Mouse (Mus musculus) layer of hippocampus, adult 8-10 months (tissue): ENCODE measurements around the gene Pdcd1lg2. TPM values are rescaled to one million over a fixed set of nuclear protein-coding genes. Genes with fewer than 3 reads are reported as not detected.

Experiments used
- total RNA-seq, 4 experiments: library from RNA; stranded (reverse); gene quantifications; 2 replicates each; pipeline ENCODE4 v1.2.4; 2022

Pdcd1lg2 gene
- total RNA-seq, 4 experiments from 2014 or later, result 0.27 to 0.37 TPM; not detected in 2

Other genes with a start within 250 kb of the Pdcd1lg2 start
- 10 to 100 TPM; 30.1 to 33.5 (median 31.4) TPM for gene Jak2, start 159.1 kb upstream of the Pdcd1lg2 start, total RNA-seq
- gene Insl6, start 85.6 kb upstream of the Pdcd1lg2 start, total RNA-seq, result 1 to 10 TPM in 1 of 4 experiments, under 1 TPM in 2, not detected in 1; 0.94 to 1.3 (median 0.97) TPM
- gene Rln1, start 76.2 kb upstream of the Pdcd1lg2 start, total RNA-seq, result 1 to 10 TPM; 1.3 to 2.4 (median 1.8) TPM
- 10 to 100 TPM; 33.5 to 36.8 (median 34.8) TPM for gene Plgrkt, start 43.5 kb upstream of the Pdcd1lg2 start, total RNA-seq
- 1 to 10 TPM; 1.1 to 4.6 (median 3.2) TPM for gene Cd274, start 43.5 kb upstream of the Pdcd1lg2 start, total RNA-seq
- gene Ric1, start 111.4 kb downstream of the Pdcd1lg2 start, total RNA-seq, result 10 to 100 TPM; 35.9 to 48.6 (median 44.7) TPM
- gene Ermp1, start 237.5 kb downstream of the Pdcd1lg2 start, total RNA-seq, result 10 to 100 TPM; 50.4 to 55.2 (median 51.1) TPM